Mouse (Mus musculus) limb, embryonic 15.5 days (tissue): ENCODE measurements around the gene Gm29427. TPM values are rescaled to one million over a fixed set of nuclear protein-coding genes. Genes with fewer than 3 reads are reported as not detected.

Experiments used
- ATAC-seq: fragments of 200-750 bp; cut with Nextera tagmentation; 2 replicates; pipeline ENCODE4 v1.8.0; 2017; ENCODE audit warnings: low read depth, moderate TSS enrichment; ENCODE audit not compliant: insufficient number of reproducible peaks, low FRiP score, low TSS enrichment
- H3K27ac ChIP-seq: fragments of 300-500 bp; sonication (generic); 2 replicates; pipeline ENCODE4 v1.5.1; 2015; ENCODE audit warnings: moderate library complexity, mild to moderate bottlenecking, inconsistent platforms
- H3K27me3 ChIP-seq: fragments of 300-500 bp; sonication (generic); 2 replicates; pipeline ENCODE4 v1.6.1; 2015; ENCODE audit warnings: inconsistent platforms
- H3K36me3 ChIP-seq: fragments of 300-500 bp; sonication (generic); 2 replicates; pipeline ENCODE4 v1.6.1; 2015; ENCODE audit warnings: inconsistent platforms
- H3K4me1 ChIP-seq: fragments of 300-500 bp; sonication (generic); 2 replicates; pipeline ENCODE4 v1.6.1; 2015; ENCODE audit warnings: inconsistent platforms
- H3K4me2 ChIP-seq: fragments of 300-500 bp; sonication (generic); 2 replicates; pipeline ENCODE4 v1.6.1; 2015; ENCODE audit warnings: mild to moderate bottlenecking, inconsistent platforms
- H3K4me3 ChIP-seq: fragments of 300-500 bp; sonication (generic); 2 replicates; pipeline ENCODE4 v1.5.1; 2015; ENCODE audit warnings: mild to moderate bottlenecking, inconsistent platforms
- H3K9ac ChIP-seq: fragments of 300-500 bp; sonication (generic); 2 replicates; pipeline ENCODE4 v1.6.1; 2015; ENCODE audit warnings: inconsistent platforms
- H3K9me3 ChIP-seq: fragments of 300-500 bp; sonication (generic); 2 replicates; pipeline ENCODE4 v1.6.1; 2016; ENCODE audit warnings: inconsistent platforms
- whole genome bisulfite sequencing: fragments of 180-500 bp; shearing (Covaris S2); methylation state at CpG from one replicate; pipeline ENCODE4 v1.1.7; 2015; 5-methylcytosine and 5-hydroxymethylcytosine counted together
- polyA plus RNA-seq: library from polyadenylated mRNA; unstranded; fragments of >200 nt; fragmentation: Nextera tagmentation; extraction: Ambion mirVana; gene quantifications from 2 replicates; pipeline ENCODE4 v1.2.1, GENCODE M21; 2015

Gm29427 gene
- polyA plus RNA-seq, 1 experiment from 2014 or later: not detected

GRCm38 (mm10) chr1:130740781-130741720 lies 25.5 kb upstream of the Gm29427 start:
- Histone ChIP-seq H3K4me3 (no peak overlapping the region), H3K27me3 (no peaks in the 10 kb centered on the region), H3K9ac (no peak overlapping the region), H3K27ac (peak overlapping the region; percentile 11; the same call in 1 of the 2 replicates), H3K9me3 (no peaks in the 10 kb centered on the region), H3K36me3 (no peaks in the 10 kb centered on the region), H3K4me2 (no peak overlapping the region), H3K4me1 (peaks cover 6% of the 10 kb centered on the region; the same call in 1 of the 2 replicates)
- no peak for ATAC-seq
- 56% methylated on average over 15 of the region's 15 CpGs for WGBS

DNA sequence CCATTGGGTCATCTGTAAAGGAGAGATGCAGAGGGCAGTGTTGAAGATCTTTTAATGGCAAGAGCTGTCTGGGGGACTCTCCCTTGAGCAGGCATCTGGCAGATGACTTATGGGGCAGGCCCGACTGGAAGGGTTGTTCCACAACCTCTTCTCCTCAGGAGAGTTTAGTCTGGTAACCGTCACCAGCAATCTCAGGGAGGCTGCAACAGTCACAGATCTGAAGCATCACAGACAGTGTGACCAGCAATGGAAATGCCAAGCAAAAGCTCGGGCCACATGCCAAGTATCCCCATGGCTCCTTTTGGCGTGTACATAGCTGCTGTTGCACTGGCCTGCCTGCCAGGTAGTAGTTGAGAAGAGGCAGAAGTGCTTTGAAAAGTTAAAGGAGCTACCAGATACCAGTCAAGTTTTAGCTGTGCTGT lies 24.6 kb upstream of the Gm29427 start:
- no peak for ATAC-seq
- 54% methylated on average over 4 of the region's 4 CpGs for WGBS

GRCm38 (mm10) chr1:130739636-130740035 lies 24.0 kb upstream of the Gm29427 start:
- no peak overlapping the region for H3K4me3 ChIP-seq
- no peaks in the 10 kb centered on the region for H3K36me3 ChIP-seq
- H3K9me3 ChIP-seq: no peaks in the 10 kb centered on the region
- WGBS: 78% methylated on average over 3 of the region's 3 CpGs
- H3K4me2 ChIP-seq: no peak overlapping the region
- no peak overlapping the region for H3K9ac ChIP-seq
- peaks cover 6% of the 10 kb centered on the region; the same call in 1 of the 2 replicates for H3K4me1 ChIP-seq
- no peaks in the 10 kb centered on the region for H3K27me3 ChIP-seq
- H3K27ac ChIP-seq: no peak overlapping the region
- ATAC-seq: no peak

More for the DNA sequence above, 24.6 kb upstream of the Gm29427 start:
- Histone ChIP-seq H3K9ac (no peak overlapping the region), H3K4me3 (no peak overlapping the region), H3K4me1 (peaks cover 6% of the 10 kb centered on the region; the same call in 1 of the 2 replicates), H3K9me3 (no peaks in the 10 kb centered on the region), H3K27ac (no peak overlapping the region), H3K36me3 (no peaks in the 10 kb centered on the region), H3K27me3 (no peaks in the 10 kb centered on the region), H3K4me2 (no peak overlapping the region)

GRCm38 (mm10) chr1:130738551-130739106 lies 23.0 kb upstream of the Gm29427 start:
- H3K27me3 ChIP-seq: no peaks in the 10 kb centered on the region
- no peak overlapping the region for H3K4me2 ChIP-seq
- H3K4me3 ChIP-seq: no peak overlapping the region
- no peak overlapping the region for H3K27ac ChIP-seq
- ATAC-seq: no peak
- WGBS: 62% methylated on average over 3 of the region's 3 CpGs
- H3K9me3 ChIP-seq: no peaks in the 10 kb centered on the region
- H3K36me3 ChIP-seq: no peaks in the 10 kb centered on the region
- H3K9ac ChIP-seq: no peak overlapping the region
- H3K4me1 ChIP-seq: peaks cover 6% of the 10 kb centered on the region; the same call in 1 of the 2 replicates

DNA sequence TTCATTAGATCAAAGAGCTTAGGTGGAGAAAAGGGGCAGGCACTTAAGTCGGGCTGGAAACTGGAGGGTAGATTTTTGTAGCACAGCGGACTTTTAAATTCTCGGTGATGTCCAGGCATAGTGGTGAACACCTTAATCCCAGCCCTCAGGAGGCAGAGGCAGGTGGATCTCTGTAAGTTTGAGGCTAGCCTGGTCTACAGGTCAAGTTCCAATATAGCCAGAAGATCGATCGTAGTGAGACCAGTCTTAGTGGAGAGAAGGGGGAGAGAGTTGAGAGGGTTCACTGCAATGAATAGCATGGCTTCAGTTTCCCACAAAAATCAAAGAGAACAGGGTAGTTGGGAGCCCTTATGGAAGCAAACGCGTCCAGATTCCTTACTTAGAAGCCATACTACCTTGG lies 22.3 kb upstream of the Gm29427 start:
- H3K9ac ChIP-seq: no peak overlapping the region
- ATAC-seq: no peak
- H3K9me3 ChIP-seq: no peaks in the 10 kb centered on the region
- no peaks in the 10 kb centered on the region for H3K27me3 ChIP-seq
- no peak overlapping the region for H3K4me3 ChIP-seq
- no peak overlapping the region for H3K4me2 ChIP-seq
- H3K4me1 ChIP-seq: peaks cover 6% of the 10 kb centered on the region; the same call in 1 of the 2 replicates
- H3K27ac ChIP-seq: no peak overlapping the region
- 88% methylated on average over 7 of the region's 7 CpGs for WGBS
- H3K36me3 ChIP-seq: no peaks in the 10 kb centered on the region

DNA sequence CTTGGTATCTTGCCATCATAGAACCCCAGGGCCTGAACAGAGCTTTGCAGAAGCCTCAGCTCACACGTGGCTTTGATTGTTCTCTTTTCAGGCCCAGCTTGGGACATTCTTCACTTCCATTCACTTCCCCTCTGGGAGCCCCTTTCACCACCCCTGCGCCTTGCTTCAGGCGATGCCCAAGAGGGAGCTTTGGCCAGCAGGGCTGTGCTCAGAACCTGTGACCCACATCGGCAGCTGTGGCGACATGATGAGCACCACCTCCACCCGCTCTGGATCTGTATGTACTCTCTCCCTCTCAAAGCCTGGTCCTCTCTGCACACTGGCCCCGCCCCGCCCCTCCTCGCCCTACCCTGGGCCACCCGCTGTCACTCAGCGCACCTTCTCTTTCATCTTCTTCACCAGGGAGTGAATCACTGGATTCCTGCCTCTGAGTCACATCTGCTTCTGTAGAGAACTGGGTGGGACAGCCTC lies 21.8 kb upstream of the Gm29427 start:
- H3K9ac ChIP-seq: no peak overlapping the region
- H3K27ac ChIP-seq: no peak overlapping the region
- H3K4me3 ChIP-seq: no peak overlapping the region
- H3K27me3 ChIP-seq: no peaks in the 10 kb centered on the region
- peaks cover 6% of the 10 kb centered on the region; the same call in 1 of the 2 replicates for H3K4me1 ChIP-seq
- no peak overlapping the region for H3K4me2 ChIP-seq
- 0 out of 2 replicates have a peak, but pooled peaks have one; percentile 37 for ATAC-seq
- WGBS: 28% methylated on average over 11 of the region's 11 CpGs
- H3K9me3 ChIP-seq: no peaks in the 10 kb centered on the region
- H3K36me3 ChIP-seq: no peaks in the 10 kb centered on the region

- H3K36me3 ChIP-seq: no peaks in the 10 kb centered on the region
- H3K9ac ChIP-seq: no peak overlapping the region
- WGBS: 62% methylated on average over 8 of the region's 8 CpGs
- no peak for ATAC-seq
- H3K27ac ChIP-seq: no peak overlapping the region
- no peak overlapping the region for H3K4me2 ChIP-seq
- H3K4me3 ChIP-seq: no peak overlapping the region
- H3K4me1 ChIP-seq: peaks cover 9% of the 10 kb centered on the region
- H3K9me3 ChIP-seq: no peaks in the 10 kb centered on the region
- H3K27me3 ChIP-seq: no peaks in the 10 kb centered on the region
These were observed 19.3 kb upstream of the Gm29427 start for GRCm38 (mm10) chr1:130734852-130735251.

- no peak overlapping the region for H3K27ac ChIP-seq
- no peak overlapping the region for H3K4me3 ChIP-seq
These were observed 18.9 kb upstream of the Gm29427 start for GRCm38 (mm10) chr1:130734452-130734851.

GRCm38 (mm10) chr1:130733671-130734070 lies 18.1 kb upstream of the Gm29427 start:
- H3K36me3 ChIP-seq: no peaks in the 10 kb centered on the region
- H3K9me3 ChIP-seq: no peaks in the 10 kb centered on the region
- H3K27me3 ChIP-seq: no peaks in the 10 kb centered on the region
- no peak for ATAC-seq
- WGBS: 85% methylated on average over 4 of the region's 4 CpGs
- H3K4me1 ChIP-seq: peaks cover 9% of the 10 kb centered on the region
- H3K4me2 ChIP-seq: no peak overlapping the region
- H3K4me3 ChIP-seq: no peak overlapping the region
- no peak overlapping the region for H3K27ac ChIP-seq
- no peak overlapping the region for H3K9ac ChIP-seq

More at GRCm38 (mm10) chr1:130734452-130734851, 18.9 kb upstream of the Gm29427 start:
- peaks cover 9% of the 10 kb centered on the region for H3K4me1 ChIP-seq
- no peak overlapping the region for H3K9ac ChIP-seq
- ATAC-seq: no peak
- WGBS: 44% methylated on average over 5 of the region's 5 CpGs
- H3K27me3 ChIP-seq: no peaks in the 10 kb centered on the region
- H3K4me2 ChIP-seq: no peak overlapping the region
- H3K9me3 ChIP-seq: no peaks in the 10 kb centered on the region
- no peaks in the 10 kb centered on the region for H3K36me3 ChIP-seq

DNA sequence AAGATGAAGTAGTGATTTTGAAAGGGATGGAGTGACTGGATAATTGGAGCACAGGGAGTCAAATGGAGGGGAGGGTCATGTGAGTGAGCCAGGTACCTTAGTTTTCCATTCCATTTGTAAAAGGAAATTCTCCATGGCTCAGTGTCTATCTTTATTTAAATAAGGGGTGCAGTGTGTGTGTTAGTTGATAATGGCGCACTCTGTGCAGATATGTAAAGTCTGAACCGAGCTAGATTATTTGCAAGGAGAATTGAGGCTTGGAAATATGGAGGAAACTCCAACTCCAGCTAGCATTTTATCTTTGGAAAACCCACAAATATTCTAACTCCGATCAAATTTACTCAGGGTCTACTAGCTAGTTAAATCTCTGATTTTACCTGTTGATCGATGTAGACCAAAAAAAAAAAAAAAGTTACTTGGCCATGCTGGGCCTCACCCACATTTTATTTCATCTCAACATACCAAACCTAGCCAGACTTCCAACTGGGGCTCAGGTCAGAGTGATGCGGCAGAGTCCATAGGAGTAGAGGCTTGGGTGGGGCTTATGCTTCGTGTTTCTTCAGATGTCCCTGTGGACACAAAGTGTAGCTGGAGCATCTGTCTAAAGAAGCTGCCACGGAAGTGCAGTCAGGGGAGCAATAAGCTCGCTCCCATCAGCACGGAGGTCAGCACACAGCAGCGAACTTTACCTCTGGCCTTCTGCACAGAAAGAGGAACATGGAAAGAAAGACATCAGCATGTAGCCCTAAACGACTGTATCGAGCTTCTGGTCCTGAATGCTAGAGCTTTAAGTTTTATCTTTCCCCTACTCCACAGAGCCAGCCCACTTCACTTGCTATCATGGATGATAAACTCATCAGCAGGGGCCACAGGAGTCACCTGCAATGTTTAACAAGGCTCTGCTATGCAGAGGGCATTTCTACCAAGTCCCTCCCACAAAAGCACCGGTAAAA lies 17.4 kb upstream of the Gm29427 start:
- Histone ChIP-seq H3K9ac (no peak overlapping the region), H3K4me3 (no peak overlapping the region), H3K4me2 (no peak overlapping the region), H3K4me1 (peaks cover 9% of the 10 kb centered on the region), H3K9me3 (no peaks in the 10 kb centered on the region), H3K27ac (no peak overlapping the region), H3K27me3 (no peaks in the 10 kb centered on the region), H3K36me3 (no peaks in the 10 kb centered on the region)
- no peak for ATAC-seq
- 85% methylated on average over 13 of the region's 13 CpGs for WGBS

- 5% methylated on average over 10 of the region's 10 CpGs for WGBS
- peak within 1 kb of the TSS; percentile 25; the same call in 1 of the 2 replicates for H3K4me2 ChIP-seq
- no peaks in the 10 kb centered on the region for H3K9me3 ChIP-seq
- H3K9ac ChIP-seq: no peak within 1 kb of the TSS
- no peak within 1 kb of the TSS for H3K27ac ChIP-seq
- no peaks in the 10 kb centered on the region for H3K36me3 ChIP-seq
- peaks cover 7% of the 10 kb centered on the region for H3K4me1 ChIP-seq
- no peak for ATAC-seq
- no peaks in the 10 kb centered on the region for H3K27me3 ChIP-seq
- 0 out of 2 replicates have a peak within 1 kb of the TSS, but pooled peaks have one; percentile 5 for H3K4me3 ChIP-seq
These were observed 16.2 kb upstream of the Gm29427 start, which contains the start of gene AA986860 for GRCm38 (mm10) chr1:130731741-130732337. AA986860 (plus strand) TSS chr1:130731976.
